Mouse (Mus musculus) heart, postnatal 14 days (tissue): ENCODE data around the gene Cmtm6. TPM values are rescaled to one million over a fixed set of nuclear protein-coding genes. Genes with fewer than 3 reads are reported as not detected.

Source experiments
- DNase-seq, 2 experiments: peaks; one replicate each; pipeline ENCODE4 v3.0.0; 2021 to 2022
- intact Hi-C: fragments of 180-260 bp; cut with DNase I; formaldehyde crosslinking; loops from one replicate; pipeline ENCODE4 v1.15.1; 2025
- total RNA-seq, 2 experiments: library from RNA; stranded (reverse); gene quantifications; 2 replicates each; pipeline ENCODE4 v1.2.3; 2021

Gene Cmtm6
- total RNA-seq, 2 experiments from 2014 or later: 28.4 to 30.4 TPM

DNA sequence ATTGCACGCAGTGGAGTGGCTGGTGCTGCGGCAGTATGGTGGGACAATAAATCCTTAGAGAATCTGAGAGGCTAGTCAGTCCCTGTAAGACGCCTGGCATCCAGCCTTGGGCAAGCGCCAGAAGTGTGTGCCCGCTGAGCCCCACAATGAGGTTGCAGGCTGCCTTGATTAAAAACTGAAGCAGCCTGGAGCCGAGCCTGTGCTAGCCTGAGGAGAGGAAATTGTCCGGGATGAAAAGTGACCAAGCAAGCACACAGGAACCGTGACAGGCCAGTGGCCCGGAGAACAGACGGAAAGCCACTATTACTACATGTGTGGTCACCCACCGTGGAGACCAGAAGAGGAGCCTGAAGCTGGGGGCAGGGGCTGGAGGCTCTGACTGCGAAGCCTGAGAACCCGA is 36.1 kb downstream of the Cmtm6 start:
- intact Hi-C loops: no loop called here

DNA sequence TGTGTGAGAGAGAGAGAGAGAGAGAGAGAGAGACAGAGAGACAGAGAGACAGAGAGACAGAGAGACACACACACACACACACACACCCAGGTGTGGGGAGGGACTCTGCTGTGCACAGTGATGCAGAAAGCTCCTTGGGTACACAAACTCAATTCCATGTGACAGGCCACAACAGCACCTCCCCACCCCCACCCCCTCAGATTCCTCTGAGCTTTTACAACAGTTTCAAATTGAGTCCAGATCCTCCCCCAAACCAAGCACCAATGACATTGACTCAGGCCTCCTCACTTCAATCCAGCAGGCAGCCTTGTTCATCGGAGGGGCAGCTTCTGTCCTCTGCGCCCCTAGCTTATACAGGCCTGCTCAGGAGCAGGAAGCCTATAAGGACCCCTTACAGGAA is 36.6 kb downstream of the Cmtm6 start:
- no peak for DNase-seq
- intact Hi-C loops: no loop called here

More for the DNA sequence above, 36.1 kb downstream of the Cmtm6 start:
- no peak for DNase-seq

DNA sequence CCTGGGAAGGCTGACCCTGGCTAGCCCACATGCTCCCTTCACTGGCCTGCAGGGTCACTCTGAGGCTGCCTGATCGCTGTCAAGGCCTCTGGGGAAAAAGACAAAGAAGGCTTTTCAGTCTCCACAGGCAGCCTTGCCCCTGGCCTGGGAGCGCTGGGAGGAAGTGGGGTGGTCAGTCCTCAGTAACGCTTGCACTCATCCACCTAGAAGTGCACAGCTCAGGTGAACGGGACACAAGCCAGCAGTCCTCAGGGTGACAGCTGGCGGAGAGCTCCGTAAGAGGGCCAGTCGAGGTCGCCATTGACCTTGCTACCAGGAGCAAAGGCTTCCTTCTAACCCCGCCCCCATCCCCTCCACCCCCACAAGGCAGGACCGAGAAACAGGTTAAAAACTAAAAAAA is 37.1 kb downstream of the Cmtm6 start:
- intact Hi-C loops: no loop called here
- peak; percentile 23 to 41 for DNase-seq

- intact Hi-C loops: no loop called here
- no peak for DNase-seq
These were observed 39.3 kb downstream of the Cmtm6 start for GRCm38 (mm10) chr9:114770224-114770623.

DNA sequence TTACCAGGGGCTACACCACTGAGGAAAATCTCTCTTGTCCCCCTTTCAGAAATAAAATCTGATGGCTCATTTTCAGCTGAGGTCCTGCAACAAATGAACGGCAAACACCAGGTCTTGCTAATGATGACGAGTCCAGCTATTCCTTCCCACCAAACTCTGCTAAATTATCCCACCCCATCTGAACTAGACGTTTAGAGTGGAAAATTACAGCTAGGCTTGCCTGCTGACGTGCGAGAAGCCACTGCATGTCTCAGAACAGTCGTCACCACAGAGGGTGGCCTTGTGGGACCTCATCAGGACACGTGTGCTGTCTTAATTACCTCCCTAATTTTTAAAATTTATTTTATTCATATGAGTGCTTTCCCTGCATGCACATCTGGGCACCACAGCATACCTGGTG is 40.6 kb downstream of the Cmtm6 start:
- intact Hi-C loops: no loop called here
- no peak for DNase-seq

DNA sequence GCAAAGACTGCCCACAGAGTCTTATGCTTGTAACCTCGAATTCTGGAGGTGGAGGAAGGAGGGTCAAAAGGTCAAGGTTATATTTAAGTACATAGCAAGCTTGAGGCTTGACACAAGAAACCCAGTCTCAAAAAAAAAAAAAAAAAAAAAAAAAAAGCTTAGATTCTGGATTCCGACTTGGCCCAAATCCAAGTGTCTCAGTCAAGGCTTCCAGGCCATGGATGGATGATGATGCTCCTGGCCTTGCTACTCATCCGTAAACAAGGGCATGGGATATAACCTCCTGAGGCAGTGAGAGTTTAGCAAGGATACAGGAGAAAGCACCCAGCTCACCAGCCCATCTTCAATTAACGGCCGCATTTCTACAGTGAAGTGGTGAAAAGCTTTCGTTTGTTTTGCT is 43.7 kb downstream of the Cmtm6 start:
- DNase-seq: no peak
- intact Hi-C loops: no loop called here

- peak; percentile 60 to 72 for DNase-seq
- intact Hi-C loops: no loop called here
These were observed 44.4 kb downstream of the Cmtm6 start for GRCm38 (mm10) chr9:114775272-114775671.

- no peak for DNase-seq
- intact Hi-C loops: no loop called here
These were observed 45.4 kb downstream of the Cmtm6 start for GRCm38 (mm10) chr9:114776361-114776760.

DNA sequence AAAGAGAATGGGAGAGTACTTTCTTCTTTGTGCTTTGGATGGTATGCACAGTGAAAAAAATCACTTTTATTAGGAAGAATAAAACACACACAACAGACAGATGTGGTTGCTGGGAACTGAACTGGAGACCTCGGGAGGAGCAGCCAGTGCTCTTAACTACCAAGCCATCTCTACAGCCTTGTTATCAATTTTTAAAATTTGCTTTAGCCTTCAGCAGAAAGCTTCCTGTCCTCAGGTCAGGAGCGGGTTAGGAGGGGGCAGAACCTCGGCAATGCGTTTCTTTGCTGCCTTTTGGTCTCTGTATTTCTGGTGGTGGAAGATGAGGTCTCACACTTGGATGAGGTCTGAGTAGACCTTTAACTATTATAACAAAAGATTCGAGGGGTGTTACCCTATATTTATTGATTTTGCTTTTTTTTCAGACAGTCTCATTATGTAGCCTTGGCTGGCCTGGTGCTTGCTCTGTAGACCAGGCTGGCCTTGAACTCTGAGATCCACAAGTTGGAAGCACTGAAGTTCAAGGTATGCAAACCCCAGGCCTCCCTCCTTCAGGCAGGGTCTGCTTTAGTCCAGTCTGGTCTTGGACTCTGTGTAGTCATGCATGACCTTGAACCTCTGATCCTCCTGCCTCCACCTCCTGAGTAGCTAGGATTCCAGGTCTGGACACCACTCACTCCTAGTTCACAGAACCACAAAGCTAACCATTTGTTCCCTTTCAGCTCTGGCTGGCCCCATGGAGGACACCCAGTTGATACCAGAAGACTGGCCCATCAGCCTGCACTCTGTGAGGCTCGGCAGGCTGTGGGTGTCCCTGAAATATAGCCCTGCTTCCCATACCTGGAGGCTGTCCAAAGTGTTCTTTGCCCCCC is 46.5 kb downstream of the Cmtm6 start:
- intact Hi-C loops: no loop called here
- DNase-seq: no peak

DNA sequence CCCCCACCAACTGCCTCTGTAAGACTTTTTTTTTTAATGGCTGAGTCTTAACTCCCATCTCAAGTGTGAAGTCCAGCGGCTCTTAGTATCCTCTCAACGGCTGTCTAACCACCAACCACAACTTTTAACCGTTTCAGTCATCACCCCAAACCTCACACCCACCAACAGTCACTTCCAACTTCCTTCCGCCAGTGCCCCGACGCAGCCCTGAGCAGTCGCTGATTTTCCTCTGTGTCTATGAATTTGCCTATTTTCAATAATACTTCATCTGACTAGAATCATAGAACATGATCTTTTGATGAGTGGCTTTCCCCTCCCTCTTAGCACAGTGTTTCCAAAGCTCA is 47.1 kb downstream of the Cmtm6 start:
- DNase-seq: no peak
- intact Hi-C loops: no loop called here

DNA sequence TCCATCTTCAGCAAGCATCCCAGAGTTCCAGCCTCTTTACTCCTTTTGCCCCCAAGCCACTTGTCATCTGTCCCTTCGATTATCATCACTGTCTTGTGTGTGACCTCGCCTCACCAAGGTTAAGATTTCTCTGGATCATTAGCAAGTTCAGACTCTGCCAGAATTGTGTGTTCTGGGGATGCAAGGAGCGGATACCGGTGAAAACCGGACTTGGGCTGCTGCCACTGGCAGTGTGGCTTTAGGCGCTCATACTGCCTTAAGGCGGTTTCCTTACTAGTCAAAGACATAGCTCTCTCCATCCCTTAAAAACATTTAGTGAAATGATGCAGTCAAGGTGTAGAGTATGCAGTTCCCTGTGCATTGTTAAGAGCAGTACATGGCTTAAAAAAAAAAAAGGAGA is 48.0 kb downstream of the Cmtm6 start:
- DNase-seq: no peak
- intact Hi-C loops: no loop called here

DNA sequence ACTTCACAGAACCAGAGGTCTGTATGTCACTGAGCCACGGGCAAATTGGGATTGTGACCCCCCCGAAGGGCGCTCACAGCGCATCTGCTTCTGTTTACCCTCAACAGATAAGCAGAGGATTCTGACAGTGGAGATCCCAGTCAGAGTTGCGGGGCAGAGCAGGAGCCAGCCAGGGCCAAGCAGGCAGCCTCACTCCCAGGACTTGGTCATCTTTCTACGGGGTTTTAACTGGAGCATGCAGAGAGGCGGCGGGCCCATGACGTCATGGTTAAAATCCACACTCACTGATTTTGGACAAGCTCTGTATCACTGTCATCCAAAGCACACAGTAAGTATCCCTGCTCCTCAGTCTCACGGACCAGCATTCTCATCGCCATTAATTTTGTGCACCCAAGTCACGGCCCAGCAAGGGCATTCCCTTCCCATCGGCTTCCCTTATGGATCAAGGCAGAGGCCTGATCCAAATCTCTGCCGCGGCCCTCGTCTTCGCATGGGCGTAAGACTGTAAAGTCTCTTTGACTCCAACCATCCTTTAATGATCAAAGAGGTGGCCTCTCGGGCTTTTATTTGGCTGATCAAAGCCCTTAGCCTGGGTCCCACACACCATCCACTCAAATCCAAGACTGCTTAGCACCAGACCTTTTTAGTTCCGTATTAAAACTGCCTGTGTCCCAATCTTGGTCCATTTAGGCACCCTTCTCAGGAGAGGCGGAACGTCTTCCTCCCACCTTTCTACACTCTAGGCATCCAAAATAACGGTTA is 49.2 kb downstream of the Cmtm6 start:
- intact Hi-C loops: no loop called here
- DNase-seq: peak in 1 of 2 experiments; percentile 20

DNA sequence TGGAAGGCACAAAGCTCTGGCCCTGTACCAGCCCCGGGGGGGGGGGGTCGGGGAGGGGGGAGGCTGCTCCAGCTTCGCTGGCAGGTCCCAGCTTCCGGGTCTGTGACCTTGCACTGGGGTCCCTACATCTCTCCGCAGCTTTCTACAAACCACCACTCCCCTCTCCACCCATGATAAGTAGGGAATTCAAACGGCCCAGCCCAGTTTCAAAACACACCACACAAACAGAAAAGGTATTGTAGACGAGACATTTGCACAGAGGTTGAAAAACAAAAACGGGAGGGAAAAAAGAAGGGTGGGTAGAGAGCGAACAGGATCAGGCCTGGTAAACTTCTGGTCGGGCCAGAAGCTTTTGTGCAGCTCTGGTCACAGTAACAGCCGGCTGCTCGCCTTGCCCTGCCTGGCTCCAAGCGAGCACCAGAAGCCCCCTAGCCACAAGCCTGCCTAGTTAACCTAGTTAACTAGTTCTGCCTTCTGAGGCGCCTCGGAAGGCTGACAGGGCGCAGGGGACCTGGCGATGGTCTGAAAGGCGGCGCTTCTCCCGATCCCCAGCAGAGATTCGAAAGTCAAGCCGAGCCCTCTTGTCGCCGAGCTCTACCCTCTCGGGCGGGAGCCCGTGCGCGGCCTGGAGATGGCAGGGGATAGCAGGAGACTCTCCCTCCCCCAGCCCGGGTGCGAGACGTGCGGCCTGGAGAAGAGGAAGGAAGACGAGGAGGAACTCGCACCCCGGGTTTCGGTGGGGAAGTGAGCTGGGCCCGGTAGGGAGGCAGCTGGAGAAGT is 50.0 kb downstream of the Cmtm6 start:
- intact Hi-C loops: no loop called here
- DNase-seq: peak; percentile 64 to 65

DNA sequence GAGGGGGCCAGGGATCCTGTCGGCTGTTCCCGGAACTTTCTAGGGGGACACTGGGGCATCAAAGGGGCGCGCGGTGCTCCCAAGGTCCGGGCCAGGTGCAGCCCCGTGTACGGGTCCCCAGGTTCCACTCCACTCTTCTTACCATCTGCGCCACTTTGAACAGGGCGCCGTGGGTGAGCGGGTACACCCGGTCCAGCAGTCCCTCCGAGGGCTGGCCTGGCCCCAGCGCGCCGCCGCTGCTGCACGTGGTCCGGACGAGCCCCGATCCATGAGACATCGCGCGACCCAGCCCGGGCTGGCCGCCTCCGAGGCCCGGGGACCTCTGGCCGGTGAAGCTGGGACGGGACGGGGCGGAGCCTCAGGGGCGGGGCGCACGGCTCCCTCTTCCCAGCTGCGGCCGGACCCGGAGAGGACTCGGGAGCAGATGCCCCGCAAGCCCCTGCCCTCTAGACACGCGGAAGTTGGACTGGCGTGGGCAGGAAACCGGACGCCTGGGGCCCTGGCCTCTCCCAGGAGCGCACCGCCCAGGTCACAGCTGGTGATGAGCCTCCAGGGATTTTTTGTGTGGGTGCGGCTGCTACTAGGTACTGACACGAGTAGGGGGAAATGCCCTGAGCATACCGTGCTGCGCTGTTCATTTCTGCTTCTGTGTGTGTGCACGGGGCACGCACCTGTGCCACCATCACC is 50.8 kb downstream of the Cmtm6 start, which contains the start of gene Cmtm7:
Gene Cmtm7 (minus strand): TSS at position 331 of the 687 bp plus-strand sequence.
- intact Hi-C loops: no loop called here
- peak; percentile 86 for DNase-seq

DNA sequence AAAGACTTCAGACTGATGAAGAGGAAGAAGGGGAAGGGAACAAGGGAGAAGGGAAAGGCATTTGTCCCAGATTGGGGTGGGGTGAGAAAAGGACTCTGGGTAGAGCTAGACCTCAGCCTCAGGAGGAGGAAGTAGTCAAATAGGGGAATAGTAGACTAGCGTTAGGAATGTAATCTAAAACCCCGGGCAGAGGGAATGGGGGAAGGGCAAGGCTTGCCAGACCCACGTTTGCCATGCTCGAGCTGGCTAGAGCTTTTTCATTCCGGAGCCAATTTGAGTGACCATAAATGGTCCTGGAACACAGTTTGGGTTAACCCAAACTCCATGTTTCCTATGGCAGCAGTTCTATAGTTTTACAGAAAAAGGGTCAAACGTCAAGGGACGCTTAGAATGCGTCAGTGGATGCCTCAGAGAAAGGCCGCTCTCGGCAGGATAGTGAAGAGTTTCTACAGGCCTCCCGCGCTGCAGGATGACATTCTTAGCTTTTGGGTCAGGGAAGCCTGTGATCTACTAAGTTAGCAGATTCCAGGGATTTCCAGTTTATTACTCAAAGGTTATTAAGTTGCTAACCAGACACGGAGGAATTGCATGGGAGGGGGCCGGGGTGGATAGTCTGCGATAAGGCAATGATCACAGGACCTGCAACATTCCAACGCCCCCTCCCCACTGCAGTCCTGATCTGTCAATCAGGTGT is 54.7 kb downstream of the Cmtm6 start:
- intact Hi-C loops: no loop called here
- DNase-seq: no peak

GRCm38 (mm10) chr9:114787134-114787533 is 56.2 kb downstream of the Cmtm6 start:
- no peak for DNase-seq
- intact Hi-C loops: no loop called here

GRCm38 (mm10) chr9:114787716-114788115 is 56.8 kb downstream of the Cmtm6 start:
- DNase-seq: no peak
- intact Hi-C loops: no loop called here

- DNase-seq: no peak
- intact Hi-C loops: no loop called here
These were observed 57.8 kb downstream of the Cmtm6 start for GRCm38 (mm10) chr9:114788697-114789096.

GRCm38 (mm10) chr9:114789557-114789956 is 58.6 kb downstream of the Cmtm6 start:
- no peak for DNase-seq
- intact Hi-C loops: no loop called here

GRCm38 (mm10) chr9:114789989-114790388 is 59.1 kb downstream of the Cmtm6 start:
- intact Hi-C loops: loop anchor here (10.0 kb wide), 1 partner anchor 915 kb away; no protein-coding TSS in a partner anchor
- DNase-seq: no peak
